Mouse (Mus musculus) kidney, adult 2 months (tissue): ENCODE data around the gene Stac2.

Source experiments
- CTCF ChIP-seq: fragments of 200-500 bp; conservative IDR thresholded peaks from 2 replicates; pipeline ENCODE4 v1.5.1; 2011; ENCODE audit warnings: low read depth, mild to moderate bottlenecking, control low read depth, low read length, moderate library complexity, mixed read lengths; ENCODE audit not compliant: insufficient read depth, insufficient read length
- POLR2A ChIP-seq: fragments of 200-500 bp; IDR thresholded peaks from one replicate; pipeline ENCODE4 v1.6.1; 2011; ENCODE audit warnings: low read depth, low read length, control low read depth

GRCm38 (mm10) chr11:98067255-98067654, 14.0 kb upstream of the Stac2 start:
- TF ChIP-seq CTCF (no peak), POLR2A (no peak)
